Mouse (Mus musculus): ENCODE results near the gene H2-Q7.
"Not testable (repeated sequence)": the region's sequence is repeated elsewhere in the genome, so short reads cannot be mapped to it uniquely, and the experiment has no call there.

Gene H2-Q7

DNA sequence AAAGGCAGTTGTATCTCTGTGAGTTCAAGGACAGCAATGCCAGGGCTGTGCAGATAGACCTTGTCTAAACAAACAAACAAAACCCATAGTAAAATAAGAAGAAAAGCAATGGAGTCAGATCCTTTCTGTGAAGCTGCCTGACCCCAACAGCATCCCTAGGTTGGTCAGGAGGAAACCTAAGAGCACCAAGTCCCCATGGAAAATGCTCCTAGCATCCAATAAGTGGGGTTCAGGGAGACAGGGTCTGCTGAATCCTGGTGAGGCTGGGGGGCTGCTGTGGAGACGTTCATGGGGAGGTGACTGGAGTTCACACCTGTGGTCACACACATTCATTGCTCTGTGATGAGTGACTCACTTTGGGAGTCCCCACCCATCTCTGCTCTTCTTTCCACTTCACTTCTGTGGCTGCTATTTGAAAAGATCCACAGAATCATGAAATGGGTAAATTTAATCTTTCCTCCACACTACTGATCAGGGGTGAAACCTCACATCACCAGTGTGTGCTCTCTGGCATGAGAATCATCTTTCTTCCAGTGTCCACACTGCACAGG, 1.5 kb upstream of the H2-Q7 start:
- DNase-seq, result not testable (repeated sequence)

GRCm38 (mm10) chr17:35438395-35438794, 560 bp upstream of the H2-Q7 start:
- DNase-seq, result not testable (repeated sequence)

GRCm38 (mm10) chr17:35439295-35439747, 366 bp downstream of the H2-Q7 start:
- peak in 1 of 2 experiments; percentile 27 for DNase-seq

GRCm38 (mm10) chr17:35439925-35440645, 1.1 kb downstream of the H2-Q7 start:
- not testable (repeated sequence) for DNase-seq

- DNase-seq, result not testable (repeated sequence)
Measured at GRCm38 (mm10) chr17:35442376-35442775, 3.4 kb downstream of the H2-Q7 start.

- not testable (repeated sequence) for DNase-seq
Measured at GRCm38 (mm10) chr17:35444510-35444909, 5.6 kb downstream of the H2-Q7 start.

DNA sequence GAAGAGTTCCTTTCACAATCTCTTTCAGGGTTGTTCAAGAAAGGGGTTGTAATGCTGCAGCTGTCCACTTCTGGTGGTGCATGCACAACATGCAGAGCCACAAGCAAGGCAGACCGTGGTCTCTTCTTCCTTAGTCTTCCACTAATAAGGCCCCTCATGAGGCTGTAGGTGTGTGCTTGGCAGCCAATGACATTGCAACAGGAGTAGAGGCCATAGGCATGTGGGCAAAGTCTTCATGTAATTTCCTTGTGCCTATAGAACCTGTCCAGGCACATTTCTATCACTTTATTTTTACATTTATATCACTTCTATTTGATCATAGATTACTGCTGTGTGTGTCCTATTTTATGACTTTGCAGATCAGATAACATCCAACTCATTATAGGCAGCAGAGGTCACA, 19.3 kb downstream of the H2-Q7 start:
- not testable (repeated sequence) for DNase-seq

DNA sequence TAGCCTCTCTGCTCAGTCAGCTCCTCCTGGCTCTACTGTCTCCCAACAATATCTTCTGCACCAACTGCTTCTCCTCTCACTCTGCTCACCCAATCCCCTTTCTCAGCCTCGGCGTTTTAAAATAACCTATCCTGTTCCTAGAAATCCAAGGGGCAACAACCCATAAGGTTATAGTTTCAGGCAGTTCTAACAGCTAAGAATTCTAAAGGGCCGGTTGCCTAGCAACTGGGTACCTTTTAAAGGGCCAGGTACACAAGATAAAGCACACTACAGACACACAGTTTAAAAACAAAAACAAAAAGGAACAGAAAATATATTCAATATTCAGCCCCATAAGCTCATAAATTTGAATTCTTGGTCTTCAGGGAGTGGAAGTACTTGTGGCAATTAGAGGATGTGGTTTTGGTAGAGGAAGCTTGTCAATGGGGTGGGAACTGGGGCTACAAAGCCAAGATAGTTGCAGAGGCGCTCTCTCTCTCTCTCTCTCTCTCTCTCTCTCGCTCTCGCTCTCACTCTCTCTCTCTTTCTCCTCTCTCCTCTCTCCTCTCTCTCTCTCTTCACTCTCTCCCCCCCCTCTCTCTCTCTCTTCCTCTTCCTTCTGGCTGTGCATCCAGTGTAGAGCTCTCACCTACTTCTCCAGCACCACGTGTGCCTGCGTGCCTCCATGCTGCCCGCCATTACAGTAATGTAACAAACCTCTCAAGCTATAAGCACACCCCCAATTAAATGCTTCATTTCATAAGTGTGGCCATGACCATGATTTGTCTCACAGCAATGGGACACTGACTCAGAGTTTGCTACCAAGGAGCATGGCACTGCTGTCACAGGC, 21.8 kb downstream of the H2-Q7 start:
- DNase-seq, result not testable (repeated sequence)

GRCm38 (mm10) chr17:35465651-35466050, 26.7 kb downstream of the H2-Q7 start:
- DNase-seq, result peak in 1 of 2 experiments; percentile 35

DNA sequence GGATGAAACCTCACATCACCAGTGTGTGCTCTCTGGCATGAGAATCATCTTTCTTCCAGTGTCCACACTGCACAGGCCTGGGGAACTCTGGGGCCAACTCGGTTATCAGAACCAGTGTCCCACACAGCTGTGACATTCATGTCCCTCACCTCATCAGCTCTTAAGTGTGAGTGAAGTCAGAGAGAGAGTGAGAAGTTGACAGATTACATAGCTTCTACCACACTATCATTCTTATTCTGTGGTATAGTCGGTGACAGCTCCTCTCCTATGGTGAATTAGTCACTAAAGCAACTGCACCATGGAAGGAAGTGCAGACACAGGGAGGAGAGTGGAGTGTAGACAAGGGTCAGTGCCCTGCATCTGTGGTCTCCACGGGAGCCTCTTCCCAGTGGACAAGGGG, 30.0 kb downstream of the H2-Q7 start:
- not testable (repeated sequence) for DNase-seq

DNA sequence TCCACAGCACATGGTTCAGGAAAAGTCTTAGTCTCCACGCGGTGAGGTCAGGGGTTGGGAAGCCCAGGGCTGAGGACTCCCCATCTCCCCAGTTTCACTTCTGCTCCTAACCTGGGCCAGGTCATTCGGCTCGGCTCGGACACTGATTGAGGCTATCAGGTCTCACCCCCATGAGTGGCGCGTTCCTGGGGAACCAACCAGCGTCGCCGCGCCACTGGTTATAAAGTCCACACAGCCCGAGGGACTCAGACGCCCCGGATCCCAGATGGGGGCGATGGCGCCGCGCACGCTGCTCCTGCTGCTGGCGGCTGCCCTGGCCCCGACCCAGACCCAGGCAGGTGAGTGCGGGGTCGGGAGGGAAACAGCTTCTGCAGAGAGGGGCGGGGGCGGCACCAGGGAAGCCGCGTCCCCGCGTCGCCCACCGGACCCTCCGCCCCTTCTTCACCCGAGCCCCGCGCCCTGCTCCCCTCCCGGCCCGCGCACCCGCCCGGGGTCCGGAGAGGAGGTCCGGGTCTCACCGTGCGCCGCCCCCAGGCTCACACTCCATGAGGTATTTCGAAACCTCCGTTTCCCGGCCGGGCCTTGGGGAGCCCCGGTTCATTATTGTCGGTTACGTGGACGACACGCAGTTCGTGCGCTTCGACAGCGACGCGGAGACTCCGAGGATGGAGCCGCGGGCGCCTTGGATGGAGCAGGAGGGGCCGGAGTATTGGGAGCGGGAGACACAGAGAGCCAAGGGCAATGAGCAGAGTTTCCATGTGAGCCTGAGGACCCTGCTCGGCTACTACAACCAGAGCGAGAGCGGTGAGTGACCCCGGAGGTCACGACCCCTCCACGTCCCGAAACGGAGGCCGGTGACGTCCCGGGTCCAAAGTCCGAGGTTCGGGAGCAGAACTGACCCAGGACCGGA, 31.1 kb downstream of the H2-Q7 start, which contains the start of gene H2-Q10:
Gene H2-Q10 (plus strand): TSS at position 248 of the 910 bp plus-strand sequence.
- peak; percentile 55 to 75 for DNase-seq

GRCm38 (mm10) chr17:35484066-35484465, 45.1 kb downstream of the H2-Q7 start:
- peak; percentile 42 to 82 for DNase-seq

GRCm38 (mm10) chr17:35485702-35486101, 46.7 kb downstream of the H2-Q7 start:
- peak in 1 of 2 experiments; percentile 11 for DNase-seq

DNA sequence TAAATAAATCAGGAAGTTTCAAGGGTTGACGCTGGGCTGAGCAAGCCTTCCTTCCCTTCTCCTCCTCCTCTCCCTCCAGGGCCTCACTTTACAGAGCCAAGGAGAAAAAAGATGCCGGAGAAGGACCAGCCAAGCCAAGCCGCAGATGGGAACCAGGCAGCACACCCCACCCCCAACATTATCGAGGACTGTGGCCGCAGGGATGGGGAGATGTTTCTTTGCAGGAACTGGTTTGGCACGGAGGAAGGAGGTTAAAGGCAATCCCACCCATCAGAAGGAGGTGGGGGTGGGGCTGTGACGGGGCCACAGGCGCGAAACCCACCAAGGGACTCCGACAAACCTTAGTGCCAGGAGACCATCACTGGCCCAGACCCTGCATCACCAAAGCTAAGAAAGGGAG, 47.8 kb downstream of the H2-Q7 start:
- no peak for DNase-seq

DNA sequence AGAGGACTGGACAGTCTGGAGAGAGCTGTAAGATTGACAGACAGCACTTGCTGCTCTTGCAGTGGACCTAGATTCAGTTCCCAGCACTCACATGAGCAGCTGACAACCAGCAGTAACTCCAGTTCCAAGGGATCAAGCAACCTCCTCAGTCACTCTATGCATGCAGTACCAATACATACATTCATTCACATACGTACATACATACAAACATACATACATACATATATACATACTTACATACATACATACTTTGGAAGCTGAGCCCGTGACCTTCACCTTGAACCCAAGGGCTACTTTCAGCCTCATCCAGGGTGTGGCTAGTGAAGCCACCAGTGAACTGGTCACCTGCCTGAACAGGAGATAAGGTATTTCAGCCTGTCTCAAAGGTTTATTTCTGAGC, 49.1 kb downstream of the H2-Q7 start:
- DNase-seq, result no peak

GRCm38 (mm10) chr17:35490320-35490719, 51.4 kb downstream of the H2-Q7 start:
- no peak for DNase-seq

Measured in kidney, postnatal 36 days (tissue).